Mouse (Mus musculus) olfactory bulb, adult 2 months (tissue): ENCODE results near the gene Cabin1.

Source experiments
- CTCF ChIP-seq: fragments of 200-500 bp; IDR thresholded peaks from 2 replicates; pipeline ENCODE4 v1.5.1; 2012; ENCODE audit warnings: low read depth, mild to moderate bottlenecking, low read length, moderate library complexity; ENCODE audit not compliant: insufficient read depth
- POLR2A ChIP-seq: fragments of 200-500 bp; IDR thresholded peaks from 2 replicates; pipeline ENCODE4 v1.6.1; 2012; ENCODE audit warnings: mild to moderate bottlenecking, low read depth, low read length, moderate library complexity; ENCODE audit not compliant: insufficient read depth

DNA sequence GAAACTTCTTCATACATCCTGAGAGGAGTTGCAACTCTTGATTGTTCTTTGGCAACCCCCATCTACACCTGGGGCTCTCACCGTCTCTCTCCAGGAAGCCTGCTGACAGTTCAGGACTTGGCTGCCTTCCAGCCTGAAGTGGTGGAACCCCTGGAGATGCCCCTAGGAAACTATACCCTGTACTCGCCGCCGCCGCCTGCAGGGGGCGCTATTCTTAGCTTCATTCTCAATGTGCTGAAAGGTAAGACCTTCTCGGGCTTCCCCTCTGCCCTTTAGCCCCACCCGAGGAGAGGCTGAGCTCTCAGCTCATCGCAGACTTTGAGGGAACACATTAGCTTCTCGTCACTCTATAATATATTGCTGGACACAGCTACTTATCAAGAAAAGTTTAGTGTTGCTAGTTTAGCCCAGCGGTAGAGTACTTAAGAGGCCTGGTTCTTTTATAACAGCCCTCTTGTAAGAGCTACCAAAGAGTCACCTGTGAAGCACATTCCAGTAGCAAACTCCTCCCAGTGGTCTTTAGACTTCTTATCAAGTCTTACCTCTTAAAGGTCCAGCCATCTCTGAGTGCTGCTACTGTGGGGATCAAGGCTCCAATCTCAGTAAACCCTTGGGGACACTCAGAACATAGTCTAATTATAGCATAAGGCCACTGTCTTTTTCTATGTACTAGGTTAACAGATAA, 158.8 kb downstream of the Cabin1 start:
- TF ChIP-seq CTCF, result 0 out of 2 replicates have a peak, but pooled peaks have one; percentile 26
- no peak for TF ChIP-seq POLR2A
